Mouse (Mus musculus): ENCODE measurements around the gene Slc30a5. TPM values are rescaled to one million over a fixed set of nuclear protein-coding genes. Genes with fewer than 3 reads are reported as not detected.

Slc30a5 gene
- polyA plus RNA-seq, 1 experiment from 2014 or later, result 55.8 TPM

DNA sequence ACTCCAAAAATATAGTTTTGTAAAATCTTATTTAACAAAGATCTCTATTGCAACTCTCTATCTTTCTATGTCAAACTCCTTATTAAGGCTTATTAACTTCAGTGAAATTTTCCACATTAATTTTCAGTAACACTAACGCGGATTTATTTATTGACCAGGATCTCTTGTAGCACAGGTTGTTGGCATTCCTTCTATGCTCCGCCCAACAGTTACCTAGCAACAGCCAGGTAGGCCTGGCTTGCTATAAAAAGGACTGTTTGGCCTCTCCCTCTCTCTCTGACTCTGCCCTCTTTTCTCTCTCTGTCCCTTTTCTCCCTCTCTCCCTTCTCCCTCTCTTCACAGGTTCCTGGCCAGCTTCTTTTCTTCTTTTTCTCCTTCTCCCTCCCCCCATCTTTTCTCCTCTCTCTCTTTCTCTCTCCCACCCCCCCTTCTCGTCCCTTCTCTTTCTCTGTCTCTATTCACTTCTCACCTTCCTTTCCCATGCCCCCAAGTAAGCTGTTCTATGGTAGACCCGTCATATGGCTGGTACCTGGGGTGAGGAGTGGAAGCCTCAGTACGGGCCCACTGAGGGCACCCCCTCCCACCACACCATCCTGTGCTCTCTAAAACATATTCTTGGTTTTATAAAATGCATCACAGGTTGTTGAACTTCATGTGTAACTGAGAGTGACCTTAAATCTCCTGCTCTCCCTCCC, 45.8 kb downstream of the Slc30a5 start:
- Histone ChIP-seq H3K9ac (no peak overlapping the region), H3K36me3 (peaks cover 17% of the 10 kb centered on the region), H3K4me2 (replicated peaks) (no peak overlapping the region), H3K27me3 (no peaks in the 10 kb centered on the region), H3K4me3 (no peak overlapping the region), H3K27ac (no peak overlapping the region), H3K9me3 (no peaks in the 10 kb centered on the region), H3K4me1 (peaks cover 16% of the 10 kb centered on the region)
- WGBS, result 68% methylated on average over 6 of the region's 6 CpGs
- ATAC-seq (ENCODE audit: insufficient number of reproducible peaks, insufficient read depth, low FRiP score, low TSS enrichment), result no peak

DNA sequence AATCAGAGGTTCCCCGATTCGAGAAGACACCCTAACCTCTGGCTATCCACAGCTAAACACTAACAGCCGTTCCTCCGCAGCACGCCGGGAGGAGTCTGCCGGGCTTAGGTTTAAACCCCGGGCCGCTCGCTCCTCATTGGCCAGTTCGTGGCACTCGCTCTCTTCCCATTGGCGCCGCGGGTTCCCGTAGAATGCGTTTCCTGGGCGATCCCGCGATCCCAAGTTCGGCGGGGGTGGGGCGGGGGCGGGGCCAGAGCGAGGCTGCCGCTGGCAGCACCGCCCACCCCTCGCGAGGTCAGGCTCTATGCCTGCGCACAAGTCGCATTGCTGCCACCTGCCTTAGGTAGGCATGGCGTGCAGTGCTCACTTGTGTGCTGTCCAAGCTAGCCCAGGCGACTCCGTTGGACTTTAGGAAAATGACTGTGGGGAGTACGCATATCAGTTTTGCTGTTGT, 46.8 kb downstream of the Slc30a5 start, which contains the start of gene Ccnb1:
Gene Ccnb1 (minus strand): TSS at position 157 of the 454 bp plus-strand sequence.
- Histone ChIP-seq H3K27ac (peak within 1 kb of the TSS; percentile 67), H3K4me2 (replicated peaks) (peak within 1 kb of the TSS; percentile 69), H3K36me3 (peaks cover 27% of the 10 kb centered on the region), H3K9ac (peak within 1 kb of the TSS; percentile 72), H3K27me3 (no peaks in the 10 kb centered on the region), H3K4me1 (peaks cover 16% of the 10 kb centered on the region), H3K9me3 (no peaks in the 10 kb centered on the region), H3K4me3 (peak within 1 kb of the TSS; percentile 67)
- peak; percentile 97 for ATAC-seq (ENCODE audit: insufficient number of reproducible peaks, insufficient read depth, low FRiP score, low TSS enrichment)
- WGBS, result under 1% methylated on average over 35 of the region's 35 CpGs

DNA sequence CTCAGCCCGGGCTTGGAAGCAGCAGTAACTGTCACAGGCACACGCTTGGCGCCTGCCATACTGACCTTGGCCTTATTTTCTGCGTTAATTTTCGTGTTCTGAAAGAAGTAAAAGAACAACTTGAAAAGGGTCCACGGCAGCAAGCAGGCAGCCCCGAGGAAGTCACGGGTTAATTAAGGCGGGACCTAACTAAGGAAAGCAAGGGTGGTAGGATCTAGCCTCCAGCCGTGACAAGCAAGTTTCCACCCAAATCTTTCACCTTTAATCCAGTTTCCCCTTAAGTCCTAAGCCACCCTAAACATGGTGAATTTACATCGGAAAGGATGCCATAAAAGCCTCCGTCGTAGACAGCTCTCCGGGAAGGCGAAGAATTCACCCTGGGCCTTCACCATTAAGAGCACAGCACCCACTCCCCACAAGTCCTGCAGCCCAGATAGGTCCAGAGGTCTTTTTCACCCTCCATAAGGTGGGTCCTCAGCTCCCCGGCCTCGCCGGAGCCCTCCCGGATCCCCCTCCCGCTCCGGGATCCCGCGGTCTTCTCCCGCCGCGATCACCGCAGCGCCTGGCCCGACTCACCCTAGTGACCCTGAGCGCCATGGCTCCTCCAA, 47.3 kb downstream of the Slc30a5 start:
- H3K4me1 ChIP-seq, result peaks cover 16% of the 10 kb centered on the region
- WGBS, result under 1% methylated on average over 30 of the region's 30 CpGs
- H3K36me3 ChIP-seq, result peaks cover 30% of the 10 kb centered on the region
- H3K4me3 ChIP-seq, result peak overlapping the region; percentile 67
- H3K9me3 ChIP-seq, result no peaks in the 10 kb centered on the region
- peak; percentile 42; the same call in 1 of the 2 replicates for ATAC-seq (ENCODE audit: insufficient number of reproducible peaks, insufficient read depth, low FRiP score, low TSS enrichment)
- H3K27ac ChIP-seq, result peak overlapping the region; percentile 67
- peak overlapping the region; percentile 72 for H3K9ac ChIP-seq
- peak overlapping the region; percentile 69 for H3K4me2 ChIP-seq (replicated peaks)
- H3K27me3 ChIP-seq, result no peaks in the 10 kb centered on the region

DNA sequence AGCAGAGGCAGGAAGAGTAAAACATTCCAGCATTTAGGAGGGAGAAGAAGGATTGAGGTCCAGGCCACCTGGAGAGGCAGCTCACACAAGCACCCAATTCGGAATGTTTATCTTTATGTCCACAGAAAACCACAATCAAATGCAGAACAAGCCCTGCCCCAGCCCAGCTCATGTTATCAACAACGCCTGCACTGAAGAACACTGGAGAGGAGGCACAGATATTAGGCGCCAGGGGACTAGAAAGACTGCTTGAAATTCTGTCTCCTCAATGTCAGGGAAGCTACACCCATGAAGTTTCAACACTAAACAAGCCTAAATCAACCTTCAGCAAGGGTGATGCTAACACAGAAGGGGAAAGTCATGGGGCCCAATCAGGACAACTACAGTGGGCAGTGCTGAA, 55.7 kb downstream of the Slc30a5 start:
- Histone ChIP-seq H3K36me3 (peaks cover 31% of the 10 kb centered on the region), H3K27me3 (no peaks in the 10 kb centered on the region), H3K4me2 (replicated peaks) (no peak overlapping the region), H3K27ac (no peak overlapping the region), H3K9me3 (no peaks in the 10 kb centered on the region), H3K4me3 (no peak overlapping the region), H3K4me1 (peaks cover 16% of the 10 kb centered on the region), H3K9ac (no peak overlapping the region)
- no peak for ATAC-seq (ENCODE audit: insufficient number of reproducible peaks, insufficient read depth, low FRiP score, low TSS enrichment)
- WGBS, result 84% methylated on average over 3 of the region's 3 CpGs

DNA sequence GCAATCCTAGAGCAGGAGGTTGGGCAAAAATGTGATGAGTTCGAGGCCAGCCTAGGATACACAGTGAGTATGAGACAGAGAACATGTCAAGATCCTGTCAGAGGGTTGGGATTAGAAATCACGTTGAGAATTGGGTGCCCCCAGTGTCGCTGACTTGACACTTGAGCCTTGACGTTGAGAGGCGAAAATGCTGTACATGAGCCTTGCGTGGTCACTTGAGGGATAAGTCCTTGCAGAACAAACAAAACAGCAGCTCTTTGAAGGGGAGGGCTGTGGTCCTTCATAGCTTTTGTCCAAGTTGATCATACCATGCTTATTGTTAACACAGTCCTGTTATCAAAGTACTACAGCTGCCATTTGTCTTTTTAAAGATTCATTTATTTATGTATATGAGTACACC, 56.5 kb downstream of the Slc30a5 start:
- no peak for ATAC-seq (ENCODE audit: insufficient number of reproducible peaks, insufficient read depth, low FRiP score, low TSS enrichment)
- no peak overlapping the region; the same call in 1 of the 2 replicates for H3K4me2 ChIP-seq (replicated peaks)
- no peak overlapping the region for H3K9ac ChIP-seq
- WGBS, result 63% methylated on average over 6 of the region's 6 CpGs
- H3K4me1 ChIP-seq, result peaks cover 16% of the 10 kb centered on the region
- H3K4me3 ChIP-seq, result no peak overlapping the region
- H3K36me3 ChIP-seq, result peaks cover 30% of the 10 kb centered on the region
- no peaks in the 10 kb centered on the region for H3K9me3 ChIP-seq
- no peaks in the 10 kb centered on the region for H3K27me3 ChIP-seq
- no peak overlapping the region for H3K27ac ChIP-seq

DNA sequence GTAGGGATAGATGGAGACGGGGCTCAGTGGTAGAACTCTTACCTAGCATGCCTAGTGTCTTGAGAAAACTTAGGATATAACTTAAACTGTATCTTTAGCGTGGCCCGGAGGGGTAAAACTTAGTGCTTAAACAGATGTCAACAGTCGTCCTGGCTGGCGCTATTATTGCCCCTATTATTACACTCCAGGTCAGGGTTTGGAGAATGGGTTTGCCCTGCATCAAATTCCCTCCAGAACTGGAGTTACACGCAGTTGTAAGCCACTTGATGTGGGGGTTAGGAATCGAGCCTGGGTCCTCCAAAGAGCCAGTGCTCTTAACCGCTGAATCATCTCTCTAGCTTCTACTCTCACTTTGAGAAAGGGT, 57.2 kb downstream of the Slc30a5 start:
- Histone ChIP-seq H3K9me3 (no peaks in the 10 kb centered on the region), H3K36me3 (peaks cover 25% of the 10 kb centered on the region; the same call in 1 of the 2 replicates), H3K27ac (0 out of 2 replicates have a peak overlapping the region, but pooled peaks have one; percentile 37), H3K27me3 (no peaks in the 10 kb centered on the region), H3K9ac (peak overlapping the region; percentile 70), H3K4me1 (peaks cover 16% of the 10 kb centered on the region), H3K4me2 (replicated peaks) (peak overlapping the region; percentile 89), H3K4me3 (peak overlapping the region; percentile 87)
- 16% methylated on average over 8 of the region's 8 CpGs for WGBS
- ATAC-seq (ENCODE audit: insufficient number of reproducible peaks, insufficient read depth, low FRiP score, low TSS enrichment), result no peak

DNA sequence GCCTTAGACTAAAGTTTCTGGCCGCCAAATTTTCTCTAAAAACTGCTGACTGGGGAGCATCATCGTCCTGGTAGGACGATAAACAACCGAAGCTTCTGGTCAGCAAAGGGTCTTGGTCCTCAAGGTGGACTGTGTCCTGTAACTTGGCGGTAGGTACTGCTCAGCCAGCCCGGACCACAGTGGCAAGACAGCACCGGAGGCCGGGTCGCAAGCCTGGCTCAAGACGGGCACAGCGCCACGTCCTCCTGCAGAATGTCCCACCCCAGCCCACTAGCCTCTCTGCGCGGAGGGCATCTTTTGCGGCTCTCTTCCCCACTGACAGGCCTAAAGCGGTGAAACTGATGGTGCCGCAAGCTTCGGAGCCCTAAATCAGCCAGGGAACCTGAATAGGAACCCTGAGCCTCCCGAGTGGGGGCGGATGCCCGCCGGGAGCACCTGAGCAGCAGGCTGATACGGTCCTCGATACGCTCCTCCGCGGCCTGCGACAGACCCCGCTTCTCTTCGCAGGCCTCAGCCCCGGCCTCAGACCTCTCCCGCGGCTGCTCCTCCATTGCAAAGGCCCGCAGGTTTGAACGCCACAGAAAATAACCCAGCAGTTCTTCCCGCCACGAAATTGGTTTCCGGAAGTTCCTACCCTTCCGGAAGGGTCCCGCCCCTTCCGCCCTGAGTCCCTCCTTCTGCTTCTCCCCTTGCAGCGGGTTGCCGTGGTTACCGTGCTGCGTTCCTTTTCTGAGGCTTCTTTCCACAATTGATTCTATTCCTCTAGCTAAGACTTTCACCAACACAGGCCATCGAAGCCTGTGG, 57.8 kb downstream of the Slc30a5 start, which contains the start of gene Cenph:
Gene Cenph (minus strand): TSS at position 648 of the 804 bp plus-strand sequence.
- WGBS, result under 1% methylated on average over 46 of the region's 46 CpGs
- Histone ChIP-seq H3K9ac (peak within 1 kb of the TSS; percentile 70), H3K4me2 (replicated peaks) (peak within 1 kb of the TSS; percentile 89), H3K4me3 (peak within 1 kb of the TSS; percentile 87), H3K36me3 (peaks cover 29% of the 10 kb centered on the region), H3K27me3 (no peaks in the 10 kb centered on the region), H3K27ac (0 out of 2 replicates have a peak within 1 kb of the TSS, but pooled peaks have one; percentile 42), H3K9me3 (no peaks in the 10 kb centered on the region), H3K4me1 (peaks cover 16% of the 10 kb centered on the region)
- peak; percentile 81 for ATAC-seq (ENCODE audit: insufficient number of reproducible peaks, insufficient read depth, low FRiP score, low TSS enrichment)

DNA sequence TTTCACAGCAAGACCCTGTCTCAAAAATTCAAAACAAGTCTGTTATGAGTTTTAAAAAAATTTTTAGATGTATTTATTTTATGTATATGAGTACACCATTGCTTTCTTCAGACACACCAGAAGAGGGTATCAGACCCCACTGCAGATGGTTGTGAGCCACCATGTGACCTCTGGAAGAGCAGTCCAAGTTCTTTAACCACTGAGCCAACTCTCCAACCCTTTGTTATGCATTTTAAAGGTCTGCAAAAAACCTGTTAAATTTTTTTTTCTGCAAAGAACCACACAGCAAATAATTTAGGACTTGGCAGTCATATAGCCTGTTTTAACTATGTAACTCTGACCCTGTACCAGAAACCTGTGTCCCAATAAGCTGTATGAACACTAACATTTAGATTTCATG, 58.5 kb downstream of the Slc30a5 start:
- ATAC-seq (ENCODE audit: insufficient number of reproducible peaks, insufficient read depth, low FRiP score, low TSS enrichment), result no peak

DNA sequence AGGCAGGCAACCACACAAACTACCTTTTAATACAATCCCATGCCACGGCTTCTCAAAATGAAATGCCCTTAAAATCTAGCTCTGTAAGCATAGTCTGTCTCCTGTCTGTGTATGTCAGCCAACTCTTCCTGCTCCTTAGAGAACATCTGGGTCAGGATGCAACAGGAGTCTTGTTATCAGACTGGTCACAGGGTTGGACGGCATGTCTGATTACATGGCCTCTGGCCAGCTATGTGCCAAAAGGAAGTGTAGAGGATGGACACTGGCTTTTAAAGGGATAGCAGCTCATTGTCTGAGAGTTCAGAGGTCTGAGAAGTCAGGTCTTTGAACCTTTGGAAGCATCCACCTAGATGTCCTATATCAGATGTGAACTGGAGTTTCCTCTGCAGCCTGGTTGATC, 77.9 kb downstream of the Slc30a5 start:
- WGBS, result 89% methylated on average over 2 of the region's 2 CpGs
- Histone ChIP-seq H3K4me1 (no peaks in the 10 kb centered on the region), H3K9ac (no peak overlapping the region), H3K4me3 (no peak overlapping the region), H3K4me2 (replicated peaks) (no peak overlapping the region), H3K36me3 (peaks cover 9% of the 10 kb centered on the region), H3K9me3 (no peaks in the 10 kb centered on the region), H3K27me3 (no peaks in the 10 kb centered on the region), H3K27ac (no peak overlapping the region)
- no peak for ATAC-seq (ENCODE audit: insufficient number of reproducible peaks, insufficient read depth, low FRiP score, low TSS enrichment)

More for the DNA sequence above, 58.5 kb downstream of the Slc30a5 start:
- Histone ChIP-seq H3K27ac (no peak overlapping the region), H3K27me3 (no peaks in the 10 kb centered on the region), H3K4me3 (peak overlapping the region; percentile 87), H3K4me2 (replicated peaks) (peak overlapping the region; percentile 89), H3K36me3 (peaks cover 28% of the 10 kb centered on the region), H3K4me1 (peaks cover 16% of the 10 kb centered on the region), H3K9me3 (no peaks in the 10 kb centered on the region), H3K9ac (peak overlapping the region; percentile 70)

DNA sequence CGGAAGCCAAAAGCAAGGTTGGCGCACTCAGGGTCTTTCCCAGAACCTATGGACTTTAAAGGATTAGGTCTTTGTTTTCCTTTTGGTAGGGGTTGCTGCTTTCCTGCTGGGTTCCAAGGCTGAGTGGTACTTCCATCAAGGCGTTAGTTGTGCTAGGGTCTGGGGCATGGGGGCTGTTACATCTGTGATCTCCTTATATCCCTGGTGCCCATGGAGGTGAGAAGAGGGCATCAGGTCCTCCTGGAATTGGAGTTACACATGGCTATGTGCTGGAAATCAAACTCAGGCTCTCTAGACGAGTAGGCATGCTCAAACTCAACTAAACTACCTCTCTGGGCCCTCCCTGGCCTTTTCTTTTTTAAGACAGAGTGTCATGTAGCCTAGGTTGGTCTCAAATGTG, 79.0 kb downstream of the Slc30a5 start:
- Histone ChIP-seq H3K4me3 (no peak overlapping the region), H3K9me3 (no peaks in the 10 kb centered on the region), H3K4me2 (replicated peaks) (no peak overlapping the region), H3K27me3 (no peaks in the 10 kb centered on the region), H3K4me1 (no peaks in the 10 kb centered on the region), H3K36me3 (peaks cover 2% of the 10 kb centered on the region; the same call in 1 of the 2 replicates), H3K27ac (no peak overlapping the region), H3K9ac (no peak overlapping the region)
- WGBS, result 70% methylated on average over 4 of the region's 4 CpGs
- no peak for ATAC-seq (ENCODE audit: insufficient number of reproducible peaks, insufficient read depth, low FRiP score, low TSS enrichment)

DNA sequence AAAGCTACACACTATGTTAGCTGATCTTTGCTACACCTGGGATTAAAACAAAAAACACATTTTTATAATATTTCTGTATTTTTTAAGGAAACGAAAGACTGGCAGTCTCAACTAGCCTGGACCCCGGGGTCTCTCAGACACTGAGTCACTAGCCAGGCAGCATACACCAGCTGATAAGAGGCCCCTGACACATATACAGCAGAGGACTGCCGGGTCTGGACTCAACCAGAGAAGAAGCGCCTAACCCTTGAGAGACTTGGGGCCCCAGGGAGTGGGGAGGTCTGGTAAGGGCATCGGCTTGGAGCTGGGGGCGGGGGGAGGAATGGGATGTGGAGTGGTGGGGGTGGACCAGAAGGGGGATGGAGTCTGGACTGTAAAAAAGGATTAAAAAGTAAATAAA, 80.2 kb downstream of the Slc30a5 start:
- H3K27me3 ChIP-seq, result no peaks in the 10 kb centered on the region
- H3K4me3 ChIP-seq, result no peak overlapping the region
- no peak overlapping the region for H3K9ac ChIP-seq
- WGBS, result 83% methylated on average over 6 of the region's 6 CpGs
- no peak overlapping the region for H3K4me2 ChIP-seq (replicated peaks)
- no peaks in the 10 kb centered on the region for H3K4me1 ChIP-seq
- H3K9me3 ChIP-seq, result no peaks in the 10 kb centered on the region
- no peaks in the 10 kb centered on the region for H3K36me3 ChIP-seq
- ATAC-seq (ENCODE audit: insufficient number of reproducible peaks, insufficient read depth, low FRiP score, low TSS enrichment), result no peak
- H3K27ac ChIP-seq, result no peak overlapping the region
